Mouse (Mus musculus): Measurements from ENCODE around the gene Slc2a8.

Slc2a8 gene

DNA sequence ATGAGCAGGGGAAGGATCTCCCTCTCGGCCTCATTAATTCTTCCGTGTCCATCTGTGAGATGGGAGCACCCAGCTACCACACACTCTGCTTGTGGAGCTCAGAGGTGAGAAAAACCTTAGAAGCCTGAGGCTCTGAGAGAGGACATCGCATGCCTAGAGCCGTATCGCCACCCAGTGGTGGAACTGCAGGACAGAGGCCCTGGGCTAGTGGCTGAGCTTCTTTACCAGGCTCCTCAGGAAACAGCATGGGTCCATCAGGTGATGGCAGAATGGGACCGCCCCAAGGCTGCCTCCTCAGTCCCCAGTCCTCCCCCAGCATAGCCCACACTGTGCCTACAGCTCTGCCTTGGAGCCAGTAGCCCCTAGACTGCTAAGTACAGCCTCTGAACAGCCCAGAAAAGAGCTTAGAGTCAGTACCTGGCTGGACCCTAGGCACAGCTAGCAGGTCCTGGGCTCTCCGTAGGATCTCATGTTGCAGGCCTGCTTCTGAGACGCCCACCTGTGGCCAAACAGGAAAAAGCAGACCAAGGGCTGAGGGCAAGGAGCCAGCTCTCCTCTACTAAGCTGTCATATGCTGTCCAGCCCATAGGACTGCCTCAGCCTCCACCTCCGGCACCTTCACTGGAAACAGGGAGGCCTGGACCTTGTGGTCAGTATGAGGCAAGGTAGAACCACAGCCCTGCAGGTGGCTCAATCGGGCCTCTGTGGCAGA, 53.5 kb downstream of the Slc2a8 start:
- peak; percentile 80 for DNase-seq

- no peak for DNase-seq
These were observed 54.2 kb downstream of the Slc2a8 start for GRCm38 (mm10) chr2:32927624-32928234.

DNA sequence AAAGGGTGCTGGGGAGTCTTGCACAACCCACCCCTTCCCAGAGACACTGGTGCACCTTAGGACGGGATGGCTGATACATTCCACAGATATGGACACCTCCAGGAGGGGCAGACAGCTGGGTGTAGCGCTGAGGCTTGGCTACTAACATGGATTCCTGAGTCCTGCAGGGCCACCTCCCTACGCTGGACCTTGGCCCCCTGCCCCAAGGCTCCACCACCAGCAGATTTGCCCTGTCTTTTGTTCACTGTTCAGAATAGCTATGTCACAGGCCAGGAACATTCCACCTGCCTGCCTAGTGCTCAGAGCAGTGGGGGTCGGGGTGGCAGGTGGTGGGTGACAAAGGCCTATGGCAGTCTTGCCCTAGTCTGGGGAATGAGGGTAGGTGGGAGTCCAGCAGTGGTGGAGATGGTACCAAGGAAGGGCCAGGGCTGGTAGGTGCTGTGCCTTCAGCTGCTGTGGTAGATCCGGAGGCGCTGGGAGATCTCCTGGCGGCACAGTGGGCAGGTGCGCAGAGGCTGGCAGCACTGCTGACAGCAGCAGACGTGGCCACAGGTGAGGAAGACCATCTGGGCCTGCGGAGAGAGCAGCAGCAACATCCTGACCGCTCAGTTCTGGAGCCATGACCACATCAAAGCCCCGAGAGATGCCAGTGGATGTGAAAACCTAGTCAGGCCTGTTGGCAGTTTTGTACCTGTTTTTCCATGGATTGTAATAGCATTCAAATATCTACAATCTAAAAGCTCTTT, 55.4 kb downstream of the Slc2a8 start:
- DNase-seq, result no peak

DNA sequence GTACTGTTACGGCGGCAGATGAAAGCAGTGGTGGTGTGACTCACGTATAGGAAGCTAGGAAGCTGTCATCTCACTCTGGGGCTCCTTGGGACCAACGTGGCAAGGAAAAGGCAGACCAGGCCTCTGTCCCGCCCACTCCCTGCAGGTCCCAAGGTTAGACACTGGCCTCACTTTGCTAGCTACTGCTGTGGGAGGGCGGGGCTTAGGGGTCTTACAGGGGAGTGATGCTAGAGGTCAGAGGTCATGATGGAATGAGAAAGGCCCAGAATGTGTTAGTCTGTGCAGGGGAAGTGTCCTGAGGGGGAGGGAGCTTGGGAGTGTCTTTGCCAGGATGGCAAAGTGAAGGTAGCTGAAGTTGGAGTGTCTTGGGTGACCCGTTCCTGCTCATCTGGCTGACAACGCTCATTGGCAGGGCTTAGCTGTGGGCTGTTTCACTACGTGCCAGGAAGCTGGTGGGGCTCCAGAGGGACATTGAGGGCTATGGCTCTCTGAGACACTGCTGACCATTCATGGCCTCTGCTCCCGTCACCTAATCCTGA, 57.5 kb downstream of the Slc2a8 start:
- DNase-seq, result no peak

DNA sequence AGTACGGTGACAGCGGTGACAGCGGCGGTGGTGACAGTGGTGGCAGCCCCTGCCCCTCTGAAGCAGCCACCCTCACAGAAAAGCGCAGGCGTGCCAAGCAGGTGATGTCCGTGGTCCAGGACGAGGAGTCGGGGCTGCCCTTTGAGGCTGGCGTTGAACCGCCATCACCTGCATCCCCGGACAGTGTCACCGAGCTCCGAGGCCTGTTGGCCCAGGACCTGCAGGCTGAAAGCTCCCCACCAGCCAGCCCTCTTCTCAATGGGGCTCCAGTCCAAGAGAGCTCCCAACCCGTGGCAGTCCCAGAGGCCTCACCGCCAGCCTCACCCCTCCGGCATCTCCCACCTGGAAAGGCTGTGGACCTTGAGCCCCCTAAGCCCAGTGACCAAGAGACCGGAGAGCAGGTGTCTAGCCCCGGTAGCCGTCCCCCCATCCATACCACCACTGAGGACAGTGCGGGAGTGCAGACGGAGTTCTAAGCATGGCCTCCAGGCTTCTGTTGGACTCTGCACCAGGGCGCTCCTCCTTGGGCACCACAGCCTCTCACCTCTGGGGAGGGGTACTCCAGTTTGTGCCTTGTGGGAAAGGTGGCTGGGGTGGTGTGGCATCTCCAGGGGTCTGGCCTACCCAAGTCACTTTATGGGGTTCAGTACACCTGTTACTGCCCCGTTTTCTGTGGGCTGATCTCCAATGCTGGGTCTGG, 58.2 kb downstream of the Slc2a8 start:
- no peak for DNase-seq

Data from right cerebral cortex, postnatal 25 days (tissue).